Mouse (Mus musculus) cerebellum, adult 9-11 months (tissue): Measurements from ENCODE around the gene Ngp.
"Not testable (repeated sequence)": the region's sequence is repeated elsewhere in the genome, so short reads cannot be mapped to it uniquely, and the experiment has no call there.

Source experiments
- DNase-seq: peaks from one replicate; pipeline ENCODE4 v3.0.0; 2022

Gene Ngp

DNA sequence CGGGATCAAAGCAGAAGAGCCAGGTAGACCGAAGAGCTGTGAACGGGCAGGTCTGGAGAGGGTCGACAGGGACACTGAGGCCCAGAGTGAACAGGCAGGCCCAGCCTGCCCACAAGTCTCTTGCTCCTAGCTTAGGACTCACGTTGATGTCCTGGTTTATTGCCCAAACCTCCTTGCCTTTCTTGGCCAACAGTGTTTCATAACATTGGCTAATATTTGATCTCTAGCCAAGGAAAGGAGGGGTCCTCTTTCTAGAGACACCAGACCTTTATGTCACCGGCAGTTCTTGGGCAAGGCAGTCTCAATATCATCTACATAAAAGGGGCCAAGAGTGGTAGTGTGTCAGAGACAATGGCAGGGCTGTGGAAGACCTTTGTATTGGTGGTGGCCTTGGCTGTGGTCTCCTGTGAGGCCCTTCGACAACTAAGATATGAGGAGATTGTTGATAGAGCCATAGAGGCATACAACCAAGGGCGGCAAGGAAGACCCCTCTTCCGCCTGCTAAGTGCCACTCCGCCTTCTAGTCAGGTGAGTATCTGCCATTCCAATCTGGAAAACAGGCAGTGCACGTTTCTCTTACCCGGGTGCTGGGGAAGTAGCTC is at the start of gene Ngp:
Gene Ngp, plus strand, starts transcription at position 237 of the 602 bp plus-strand sequence.
- DNase-seq, result no peak

- DNase-seq, result no peak
Observed at GRCm38 (mm10) chr9:110369860-110370259, 49.7 kb upstream of the Ngp start.

- DNase-seq, result no peak
Observed at GRCm38 (mm10) chr9:110373871-110374270, 45.7 kb upstream of the Ngp start.

- DNase-seq, result no peak
Observed at GRCm38 (mm10) chr9:110375668-110376067, 43.9 kb upstream of the Ngp start.

DNA sequence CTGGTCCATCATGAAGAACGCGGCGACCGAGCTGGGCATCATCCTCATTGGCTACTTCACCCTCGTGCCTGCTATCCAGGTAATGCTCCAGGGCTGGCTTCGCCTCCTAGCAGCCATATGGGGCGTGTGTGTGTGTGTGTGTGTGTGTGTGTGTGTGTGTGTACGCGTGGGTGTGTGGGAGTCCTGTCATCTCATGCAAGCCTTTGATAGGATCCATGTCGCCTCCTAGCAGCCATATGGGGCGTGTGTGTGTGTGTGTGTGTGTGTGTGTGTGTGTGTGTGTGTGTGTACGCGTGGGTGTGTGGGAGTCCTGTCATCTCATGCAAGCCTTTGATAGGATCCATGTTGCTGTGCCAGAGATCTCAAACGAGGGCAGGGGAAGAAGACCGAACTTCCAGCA is 41.9 kb upstream of the Ngp start:
- not testable (repeated sequence) for DNase-seq

- DNase-seq, result no peak
Observed at GRCm38 (mm10) chr9:110379361-110379760, 40.2 kb upstream of the Ngp start.

DNA sequence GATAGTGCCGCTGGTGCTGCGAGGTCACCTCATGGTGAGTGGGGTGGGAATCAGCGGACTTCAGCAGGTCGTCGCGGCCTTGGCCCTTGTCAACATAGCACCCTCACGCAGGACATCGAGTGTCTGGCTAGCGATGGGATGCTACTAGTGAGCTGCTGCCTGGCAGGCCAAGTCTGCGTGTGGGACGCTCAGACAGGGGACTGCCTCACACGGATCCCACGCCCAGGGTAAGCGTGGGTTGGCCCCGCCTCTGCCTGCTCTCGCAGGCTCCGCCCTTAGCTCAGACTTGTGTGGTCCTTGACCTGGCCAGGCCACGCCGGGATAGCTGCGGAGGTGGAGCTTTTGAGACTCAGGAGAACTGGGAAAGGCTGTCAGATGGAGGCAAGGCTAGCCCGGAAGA is 38.9 kb upstream of the Ngp start:
- no peak for DNase-seq

DNA sequence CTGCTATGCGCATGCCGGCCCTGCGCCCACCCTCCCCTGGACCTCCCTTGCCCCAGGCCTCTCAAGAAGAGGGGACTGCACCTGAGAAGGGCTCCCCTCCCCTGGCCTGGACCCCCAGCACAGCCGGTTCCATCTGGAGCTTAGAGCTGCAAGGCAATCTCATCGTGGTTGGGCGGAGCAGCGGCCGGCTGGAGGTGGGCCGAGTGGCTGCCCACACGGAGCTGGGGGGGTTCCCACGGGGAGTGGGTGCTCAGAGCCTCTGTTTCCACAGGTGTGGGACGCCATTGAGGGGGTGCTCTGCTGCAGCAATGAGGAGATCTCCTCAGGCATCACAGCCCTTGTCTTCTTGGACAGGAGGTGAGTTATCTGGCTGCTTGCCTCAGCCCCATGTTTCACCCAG is 38.3 kb upstream of the Ngp start:
- DNase-seq, result no peak

GRCm38 (mm10) chr9:110384369-110384929 is 35.1 kb upstream of the Ngp start:
- no peak for DNase-seq

- DNase-seq, result no peak
Observed at GRCm38 (mm10) chr9:110388011-110388410, 31.5 kb upstream of the Ngp start.

GRCm38 (mm10) chr9:110390843-110391242 is 28.7 kb upstream of the Ngp start:
- DNase-seq, result no peak

DNA sequence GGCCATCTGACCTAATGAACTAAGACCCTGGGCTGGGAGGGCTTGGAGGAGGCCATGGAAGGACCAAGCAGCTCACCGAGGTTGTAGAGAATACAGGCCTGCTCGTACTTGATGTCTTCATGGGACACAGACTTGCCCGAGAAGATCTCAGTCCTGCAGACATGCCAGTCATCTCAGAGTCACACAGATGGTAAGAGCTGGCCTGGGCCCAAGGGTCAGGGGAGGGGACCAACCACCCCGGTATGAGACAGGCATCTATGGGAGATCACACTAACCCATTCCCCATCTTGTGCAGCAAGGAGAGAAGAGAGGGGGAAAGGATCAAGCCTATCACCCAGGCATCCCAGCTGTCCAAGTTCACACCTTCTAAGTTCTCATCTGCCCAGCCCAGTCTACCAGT is 26.3 kb upstream of the Ngp start:
- DNase-seq, result no peak

- no peak for DNase-seq
Observed at GRCm38 (mm10) chr9:110400650-110401049, 18.9 kb upstream of the Ngp start.

DNA sequence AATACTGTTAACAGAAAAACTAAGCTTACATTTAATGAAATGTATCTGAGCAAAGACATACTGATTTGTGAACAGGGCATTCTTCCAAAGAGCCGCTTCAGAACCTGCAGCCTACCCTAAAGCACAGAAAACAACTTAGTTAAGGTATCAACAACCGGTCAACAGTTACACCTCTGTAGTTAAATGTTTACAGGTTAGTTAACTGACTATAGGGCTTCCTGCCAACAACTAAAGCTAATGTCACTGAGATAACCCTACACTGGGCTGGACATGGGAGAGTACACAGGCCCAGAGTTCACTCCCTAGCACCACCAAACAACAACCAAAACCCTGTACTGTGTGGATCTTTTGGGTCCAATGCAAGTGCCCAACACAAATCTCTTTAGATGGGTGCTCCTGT is 16.8 kb upstream of the Ngp start:
- DNase-seq, result no peak

DNA sequence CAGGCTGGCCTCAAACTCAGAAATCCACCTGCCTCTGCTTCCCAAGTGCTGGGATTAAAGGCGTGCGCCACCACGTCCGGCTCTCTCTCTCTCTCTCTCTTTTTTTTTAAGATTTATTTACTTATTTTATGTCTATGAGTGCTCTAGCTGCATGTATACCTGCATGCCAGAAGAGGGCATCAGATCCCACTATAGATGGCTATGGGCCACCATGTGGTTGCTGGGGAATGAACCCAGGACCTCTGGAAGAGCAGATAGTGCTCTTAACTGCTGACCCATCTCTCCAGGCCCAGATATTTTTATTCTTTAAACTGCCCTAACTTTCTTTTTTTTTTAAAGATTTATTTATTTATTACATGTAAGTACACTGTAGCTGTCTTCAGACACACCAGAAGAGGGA is 16.3 kb upstream of the Ngp start:
- not testable (repeated sequence) for DNase-seq

DNA sequence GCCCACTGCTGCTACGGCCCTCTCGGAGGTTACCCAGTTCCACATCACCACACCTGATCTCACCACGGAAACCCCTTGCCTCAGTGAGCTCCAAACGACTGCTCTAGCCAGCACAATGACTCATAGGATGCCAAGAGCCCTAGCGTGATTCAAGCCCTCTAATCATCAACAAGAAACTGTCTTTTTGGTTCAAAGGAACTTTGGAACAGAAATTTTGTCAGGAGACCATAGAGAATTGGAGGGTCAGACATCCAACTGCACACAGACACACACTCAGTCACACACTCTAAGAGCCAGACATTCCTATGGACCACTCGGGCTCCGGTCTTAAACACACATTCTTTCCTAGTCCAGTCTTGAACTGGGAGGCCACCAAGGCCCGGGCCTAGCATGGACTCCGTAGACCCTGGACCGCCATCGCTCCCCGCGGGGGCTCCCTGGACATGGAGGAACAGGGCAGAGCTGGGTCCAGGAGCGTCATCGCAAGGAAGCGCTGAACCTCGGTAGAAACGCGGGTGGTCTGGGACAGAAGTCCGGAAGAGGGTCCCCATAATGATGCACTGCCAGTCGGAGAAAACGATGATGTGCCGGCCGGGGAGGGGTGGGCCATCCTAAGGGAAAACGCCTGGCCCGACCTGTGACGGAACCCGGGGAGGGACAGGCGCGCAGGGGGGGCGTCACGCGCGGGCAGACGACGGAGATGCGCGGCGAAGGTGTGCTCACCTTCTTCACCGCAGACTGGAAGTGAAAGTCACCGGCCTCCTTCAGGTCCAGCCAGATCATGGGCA is 12.0 kb upstream of the Ngp start:
- no peak for DNase-seq

DNA sequence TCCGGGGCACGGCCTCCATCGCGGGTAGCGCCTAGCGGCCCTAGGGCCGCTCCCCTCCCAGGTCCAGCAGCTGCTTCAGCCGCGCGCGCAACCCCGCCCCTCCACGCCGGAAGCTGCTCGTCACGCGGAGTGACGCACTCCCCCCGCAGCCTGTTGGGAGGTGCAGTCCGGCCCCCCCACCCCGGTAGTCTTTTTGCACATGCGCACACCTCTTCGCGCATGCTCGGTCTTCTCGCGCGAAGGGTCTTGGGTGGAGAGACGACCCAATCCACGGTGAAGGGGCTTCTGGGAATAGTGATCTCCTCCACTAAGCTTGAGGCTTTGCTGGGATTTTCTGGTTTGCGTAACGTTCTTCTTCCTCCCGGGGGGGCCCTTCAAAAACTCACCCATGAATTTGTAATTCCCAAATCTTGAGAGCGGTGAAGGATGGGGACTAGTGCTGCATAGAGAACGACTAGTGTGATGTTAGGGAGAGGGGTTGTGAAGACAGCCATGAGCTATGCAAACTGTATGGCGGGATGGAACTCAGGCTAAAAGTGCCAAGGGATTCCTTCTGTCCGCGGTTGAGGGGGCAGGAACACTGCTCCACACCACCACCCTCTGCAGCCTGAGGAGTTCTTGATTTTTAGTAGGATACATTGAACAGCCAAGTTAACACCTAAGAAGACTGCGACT is 11.3 kb upstream of the Ngp start, which contains the start of gene Ptpn23:
Gene Ptpn23, minus strand, starts transcription at position 115 of the 675 bp plus-strand sequence.
- DNase-seq, result peak; percentile 95

DNA sequence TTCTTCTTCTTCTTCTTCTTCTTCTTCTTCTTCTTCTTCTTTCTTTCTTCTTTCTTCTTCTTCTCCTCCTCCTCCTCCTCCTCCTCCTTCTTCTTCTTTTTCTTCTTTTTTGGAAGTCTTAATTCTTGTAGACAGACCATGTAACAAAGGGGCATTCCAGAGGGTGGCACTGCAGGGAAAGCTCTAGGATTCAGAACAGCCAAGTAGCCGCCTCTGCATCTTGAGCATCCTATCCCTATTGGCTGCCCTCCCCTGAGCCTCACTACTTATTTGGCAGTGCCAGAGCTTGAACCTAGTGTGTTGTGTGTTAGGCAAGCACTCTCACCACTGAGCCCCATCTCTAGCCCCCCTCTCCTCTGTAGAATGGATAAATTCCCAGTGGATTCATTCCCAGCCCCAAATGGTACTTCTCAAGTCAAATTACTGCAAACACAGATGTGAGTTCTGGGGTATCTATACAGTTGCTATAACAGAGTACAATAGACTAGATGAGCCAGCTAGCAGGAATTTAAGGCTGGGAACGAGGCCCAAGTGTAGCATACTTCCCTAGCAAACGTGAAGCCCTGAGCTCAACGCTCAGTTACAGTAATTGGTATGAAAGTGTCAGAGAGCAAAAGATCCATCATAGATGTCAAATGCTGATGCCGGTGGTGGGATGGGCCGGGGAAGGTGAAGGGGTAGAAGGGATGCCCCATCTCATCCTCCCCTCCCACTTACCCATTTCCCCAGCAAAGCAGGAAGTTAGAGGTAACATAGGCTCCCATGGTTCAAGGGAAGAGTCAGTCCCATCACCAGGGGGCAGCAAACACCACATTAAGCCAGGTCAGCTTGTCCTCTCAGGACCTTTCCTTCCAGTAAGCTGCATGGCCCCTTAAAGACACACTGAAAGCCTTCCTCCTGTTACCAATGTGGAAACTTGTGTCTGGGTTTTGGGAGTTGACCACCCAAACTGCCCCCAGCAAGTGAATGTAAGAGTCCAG is 8.3 kb upstream of the Ngp start:
- peak; percentile 61 for DNase-seq

GRCm38 (mm10) chr9:110412926-110413325 is 6.6 kb upstream of the Ngp start:
- DNase-seq, result no peak

- DNase-seq, result no peak
Observed at GRCm38 (mm10) chr9:110413785-110414184, 5.8 kb upstream of the Ngp start.

DNA sequence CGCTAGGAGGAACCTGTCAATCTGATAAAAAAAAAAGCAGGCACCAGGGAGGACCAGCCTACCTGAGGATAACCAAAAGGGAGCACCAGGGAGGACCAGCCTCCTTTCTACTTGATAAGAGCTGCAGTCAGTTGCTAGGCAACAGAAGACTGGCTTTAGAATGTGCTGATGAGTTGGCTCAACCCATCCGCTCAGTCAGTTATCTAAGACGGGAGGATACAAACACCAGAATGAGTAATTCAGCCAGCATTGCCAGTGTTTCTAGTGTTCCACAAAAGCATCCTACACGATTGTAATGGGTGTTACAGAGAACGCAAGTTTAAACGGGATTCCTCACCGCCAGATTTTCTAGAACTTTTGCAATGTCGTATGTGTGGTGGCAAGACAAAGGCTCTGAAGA is 11.7 kb downstream of the Ngp start:
- no peak for DNase-seq

DNA sequence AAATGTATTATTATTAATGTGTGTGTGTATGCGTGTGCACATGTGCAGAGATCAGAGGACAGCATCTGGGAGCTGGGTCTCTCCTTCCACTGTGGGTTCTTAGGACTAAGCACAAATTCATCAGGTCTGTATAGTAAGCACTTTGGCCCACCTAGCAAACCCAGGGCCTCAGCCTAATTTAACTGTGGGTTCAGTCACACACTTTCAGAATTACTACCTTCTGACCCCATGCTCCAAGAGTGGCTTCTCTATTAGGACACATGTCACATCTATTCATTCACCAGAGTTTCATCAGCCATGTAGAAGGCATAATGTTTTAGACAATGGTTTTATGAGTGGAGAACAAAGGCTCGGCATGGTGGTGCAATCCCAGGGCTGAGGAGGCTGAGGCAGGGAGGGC is 13.5 kb downstream of the Ngp start:
- no peak for DNase-seq
